ENCODE assay signal across 9 mouse cellular contexts in the genomic region with DNA sequence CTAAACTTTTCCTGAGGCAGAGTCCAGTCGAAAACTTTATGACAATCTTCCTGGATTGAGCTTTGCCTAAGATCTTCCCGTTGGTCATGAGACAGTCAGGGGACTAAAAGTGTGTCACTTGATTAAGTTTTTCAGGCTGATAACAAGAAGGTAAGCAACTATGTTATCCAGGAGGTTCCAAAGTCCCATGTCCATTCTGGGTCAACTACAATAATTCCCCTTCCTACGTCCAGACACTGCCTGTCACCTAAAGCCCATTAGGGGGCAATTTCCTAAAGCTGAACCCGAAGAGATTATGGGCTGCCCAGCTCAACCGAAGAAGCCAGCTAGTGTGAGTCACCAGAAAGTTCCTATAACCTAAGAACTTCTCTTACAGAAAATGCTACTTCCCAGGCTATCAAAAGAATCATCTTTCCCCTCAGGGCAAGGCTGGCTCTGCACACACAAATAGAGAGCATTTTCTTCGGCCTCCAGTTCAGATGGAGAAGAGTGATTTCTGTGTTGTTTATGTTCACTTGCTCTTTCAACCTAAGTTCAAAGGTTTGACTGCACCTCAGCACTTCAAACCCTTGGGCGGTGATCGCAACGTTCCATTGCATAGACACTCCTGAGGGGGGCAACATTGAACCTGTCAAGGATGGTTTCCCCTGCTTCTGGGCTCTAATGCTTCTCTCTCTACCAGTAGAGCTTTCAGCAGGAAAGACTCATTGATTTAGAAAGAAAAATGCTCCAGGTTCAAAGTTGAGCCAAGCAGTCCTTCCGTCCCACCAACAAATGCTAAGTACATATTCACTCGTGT.
A peak's percentile ranks its signal among the peaks of the same experiment; 100 is the strongest.
DNase-seq lines count a peak whose midpoint lies in the region; ATAC-seq lines count a peak whose summit lies in the region.
"Had no signal": no experiment of that assay in that cellular context is flagged by ENCODE, and none has a peak within 500 bp of the region (broad histone marks: within the 10 kb centered on the region; RNA-seq: fewer than 3 reads in every experiment).

No protein-coding gene starts in this region.

- peak; percentile 85 for ATAC-seq in kidney, embryonic 14.5 days (ENCODE audit: low FRiP score, low TSS enrichment)
- ATAC-seq in megakaryocyte, adult 5-6 weeks (ENCODE audit: poor library complexity, severe bottlenecking), result 0 out of 2 replicates have a peak, but pooled peaks have one; percentile 42

- 24% methylated on average over 11 of the region's 11 CpGs for WGBS in kidney, embryonic 14.5 days

- H3K9me3 ChIP-seq in kidney, embryonic 14.5 days (ENCODE audit: control insufficient read depth, low read length), result no peaks in the 10 kb centered on the region
- H3K9me3 ChIP-seq: limb, embryonic 15.5 days had no signal

- no peak overlapping the region for H3K4me3 ChIP-seq in kidney, embryonic 14.5 days (ENCODE audit: low read length)
- H3K4me3 ChIP-seq: erythroblast, embryonic 14.5 days; limb, embryonic 15.5 days had no signal

- no peak overlapping the region for H3K27ac ChIP-seq in kidney, embryonic 14.5 days (ENCODE audit: low read depth, low read length)
- H3K27ac ChIP-seq: limb, embryonic 15.5 days had no signal

- no peak overlapping the region for H3K4me2 ChIP-seq in kidney, embryonic 14.5 days (replicated peaks; ENCODE audit: low read depth, low read length)
- H3K4me2 ChIP-seq: limb, embryonic 15.5 days had no signal

- H3K9ac ChIP-seq in kidney, embryonic 14.5 days (ENCODE audit: low read depth, low read length), result no peak overlapping the region
- H3K9ac ChIP-seq: limb, embryonic 15.5 days had no signal

- H3K4me1 ChIP-seq in kidney, embryonic 14.5 days (ENCODE audit: control insufficient read depth, insufficient read depth, low read length), result no peaks in the 10 kb centered on the region
- H3K4me1 ChIP-seq: limb, embryonic 15.5 days had no signal

- H3K27me3 ChIP-seq in kidney, embryonic 14.5 days (ENCODE audit: control insufficient read depth, insufficient read depth, low read length), result no peaks in the 10 kb centered on the region
- H3K27me3 ChIP-seq: limb, embryonic 15.5 days had no signal

- no peaks in the 10 kb centered on the region for H3K36me3 ChIP-seq in kidney, embryonic 14.5 days (ENCODE audit: control insufficient read depth, insufficient read depth, low read length)
- H3K36me3 ChIP-seq: limb, embryonic 15.5 days had no signal

- DNase-seq in right cerebral cortex, adult 18-20 months, result peak; percentile 34
- DNase-seq in right cerebral cortex, postnatal 25 days, result no peak
- DNase-seq in adrenal gland, postnatal 10 days, result peak; percentile 59
- DNase-seq in embryo, embryonic 10.5 days (ENCODE audit: low spot score), result peak; percentile 67
- DNase-seq in c-Kit-positive CD71-positive TER-119-positive erythroid progenitor cells, embryonic 14.5 days (ENCODE audit: low spot score), result no peak

Comparison
In these comparisons a context has a peak if more than half of its experiments do, and no peak if none do; other contexts are left out.
1. DNase-seq: peak in right cerebral cortex, adult 18-20 months (single experiment), adrenal gland, postnatal 10 days (single experiment) and embryo, embryonic 10.5 days (single experiment); none in right cerebral cortex, postnatal 25 days (single experiment) and c-Kit-positive CD71-positive TER-119-positive erythroid progenitor cells, embryonic 14.5 days (single experiment).